Mouse (Mus musculus) right cerebral cortex, postnatal 36 days (tissue): ENCODE measurements around the gene Eif4e.

ENCODE experiments used
- DNase-seq, 2 experiments: peaks; one replicate each; pipeline ENCODE4 v3.0.0; 2022; ENCODE audit warnings: low spot score in 2 of 2, mixed read lengths in 1 of 2

Gene Eif4e

GRCm38 (mm10) chr3:138586213-138586612, 60.2 kb downstream of the Eif4e start:
- no peak for DNase-seq

DNA sequence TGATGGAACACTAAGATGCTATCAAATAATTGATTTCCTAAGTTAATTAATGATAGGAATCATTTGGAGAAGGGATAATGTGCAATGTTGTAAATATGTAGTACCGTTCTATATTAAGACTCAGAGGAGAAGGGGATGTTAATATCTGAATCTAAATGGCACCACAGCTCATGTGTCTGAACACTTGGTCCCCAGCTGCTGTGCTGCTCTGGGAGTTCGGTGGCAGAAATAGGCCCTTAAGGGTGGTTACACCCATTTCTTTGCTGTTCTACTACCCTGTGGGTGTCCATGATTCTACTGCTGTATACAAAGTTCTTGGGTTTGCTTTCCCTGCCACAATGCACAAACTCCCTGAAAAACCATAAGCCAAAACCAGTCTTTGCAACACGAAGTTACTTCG, 61.2 kb downstream of the Eif4e start:
- DNase-seq: no peak

DNA sequence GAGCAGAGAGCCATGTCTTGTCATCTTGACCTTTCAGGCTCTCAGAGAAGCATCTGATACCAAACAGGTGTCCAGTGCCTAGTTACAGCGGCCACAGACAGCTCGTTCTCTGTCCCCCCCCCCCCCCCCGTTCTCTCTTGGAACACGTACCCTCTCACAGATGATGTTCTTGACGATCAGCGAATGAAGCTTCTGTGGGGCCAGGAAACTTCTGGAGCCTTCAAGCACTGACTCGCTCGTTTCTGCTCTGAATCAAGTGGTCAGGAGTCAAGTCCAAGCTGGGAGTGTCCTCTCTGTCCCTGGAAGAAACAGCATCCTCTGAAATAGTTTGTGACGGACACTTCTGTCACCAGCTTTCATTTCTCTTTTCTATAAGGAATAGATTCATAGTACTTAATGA, 62.0 kb downstream of the Eif4e start:
- no peak for DNase-seq

DNA sequence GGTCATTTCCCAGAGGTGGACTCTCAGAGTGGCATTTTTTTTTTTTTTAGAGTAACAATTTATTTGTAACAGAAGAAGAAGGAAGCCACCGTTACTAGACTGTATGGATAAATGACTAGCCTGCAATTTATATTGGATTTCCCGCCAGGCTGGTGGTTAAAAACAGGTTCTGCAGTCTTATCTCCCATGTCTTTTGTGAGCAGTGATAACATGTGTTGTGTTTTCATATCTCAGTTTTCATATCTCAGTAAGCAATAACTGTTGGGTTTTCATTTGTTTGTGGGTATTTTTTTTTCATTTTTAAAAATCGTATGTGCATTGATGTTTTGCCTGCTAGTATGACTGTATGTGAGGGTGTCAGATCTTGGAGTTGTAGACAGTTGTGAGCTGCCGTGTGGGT, 65.0 kb downstream of the Eif4e start:
- DNase-seq: no peak

- DNase-seq: no peak
Observed at GRCm38 (mm10) chr3:138591806-138592365, 65.9 kb downstream of the Eif4e start.

- no peak for DNase-seq
Observed at GRCm38 (mm10) chr3:138593131-138593530, 67.2 kb downstream of the Eif4e start.

- DNase-seq: no peak
Observed at GRCm38 (mm10) chr3:138593911-138594310, 67.9 kb downstream of the Eif4e start.

- DNase-seq: no peak
Observed at GRCm38 (mm10) chr3:138601076-138601475, 75.1 kb downstream of the Eif4e start.

GRCm38 (mm10) chr3:138605132-138605531, 79.2 kb downstream of the Eif4e start:
- no peak for DNase-seq

DNA sequence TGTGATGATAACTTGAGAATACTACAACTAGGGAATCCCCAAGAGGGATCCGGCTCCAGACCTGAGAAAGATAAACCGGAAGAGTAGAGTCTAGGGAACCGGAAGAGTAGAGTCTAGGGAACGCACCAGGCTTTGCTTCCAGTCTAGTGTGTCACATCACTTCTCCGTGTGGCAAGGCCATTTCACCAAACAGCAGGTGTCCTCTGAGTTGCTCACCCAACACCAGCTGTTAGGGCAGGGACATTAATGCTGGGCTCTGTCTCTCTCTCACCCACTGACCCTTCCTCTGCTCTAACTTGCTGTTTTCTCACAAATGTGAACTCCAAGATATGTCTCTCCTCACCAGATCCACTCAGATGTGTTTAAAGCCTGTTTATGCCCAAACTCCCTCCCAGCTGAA, 82.7 kb downstream of the Eif4e start:
- DNase-seq: no peak
